Mouse (Mus musculus) embryonic facial prominence, embryonic 13.5 days (tissue): ENCODE data around the gene Pmepa1. TPM values are rescaled to one million over a fixed set of nuclear protein-coding genes. Genes with fewer than 3 reads are reported as not detected.

ENCODE experiments used
- ATAC-seq: fragments of 200-750 bp; cut with Nextera tagmentation; 2 replicates; pipeline ENCODE4 v1.8.0; 2017; ENCODE audit warnings: low read depth; ENCODE audit not compliant: insufficient number of reproducible peaks, insufficient read depth, low FRiP score, low TSS enrichment
- H3K27ac ChIP-seq: fragments of 300-500 bp; sonication (generic); 2 replicates; pipeline ENCODE4 v1.5.1; 2015; ENCODE audit warnings: moderate library complexity, mild to moderate bottlenecking, inconsistent platforms
- H3K27me3 ChIP-seq: fragments of 300-500 bp; sonication (generic); 2 replicates; pipeline ENCODE4 v1.6.1; 2015; ENCODE audit warnings: mild to moderate bottlenecking, inconsistent platforms
- H3K36me3 ChIP-seq: fragments of 300-500 bp; sonication (generic); 2 replicates; pipeline ENCODE4 v1.6.1; 2015; ENCODE audit warnings: mild to moderate bottlenecking, inconsistent platforms
- H3K4me1 ChIP-seq: fragments of 300-500 bp; sonication (generic); 2 replicates; pipeline ENCODE4 v1.6.1; 2015; ENCODE audit warnings: inconsistent platforms
- H3K4me2 ChIP-seq: fragments of 300-500 bp; sonication (generic); 2 replicates; pipeline ENCODE4 v1.6.1; 2015; ENCODE audit warnings: moderate library complexity, mild to moderate bottlenecking, inconsistent platforms
- H3K4me3 ChIP-seq: fragments of 300-500 bp; sonication (generic); 2 replicates; pipeline ENCODE4 v1.5.1; 2015; ENCODE audit warnings: mild to moderate bottlenecking, inconsistent platforms
- H3K9ac ChIP-seq: fragments of 300-500 bp; sonication (generic); 2 replicates; pipeline ENCODE4 v1.6.1; 2015; ENCODE audit warnings: mild to moderate bottlenecking, inconsistent platforms
- H3K9me3 ChIP-seq: fragments of 300-500 bp; sonication (generic); 2 replicates; pipeline ENCODE4 v1.6.1; 2016; ENCODE audit warnings: inconsistent platforms
- WGBS: fragments of 180-500 bp; shearing (Covaris S2); methylation state at CpG from one replicate; pipeline ENCODE4 v1.1.7; 2015; ENCODE audit warnings: mixed read lengths; 5-methylcytosine and 5-hydroxymethylcytosine counted together
- polyA plus RNA-seq: library from polyadenylated mRNA; unstranded; fragments of >200 nt; fragmentation: Nextera tagmentation; extraction: Ambion mirVana; gene quantifications from 2 replicates; pipeline ENCODE4 v1.2.1, GENCODE M21; 2015

Pmepa1 gene
- polyA plus RNA-seq, result 6.3 and 7.3 TPM in 2 replicates

GRCm38 (mm10) chr2:173276409-173276808 is at the start of gene Pmepa1:
Gene Pmepa1 (minus strand): TSS chr2:173276533.
- Histone ChIP-seq H3K9ac (peak within 1 kb of the TSS; percentile 99), H3K27me3 (no peaks in the 10 kb centered on the region), H3K4me2 (peak within 1 kb of the TSS; percentile 90), H3K27ac (peak within 1 kb of the TSS; percentile 91), H3K4me3 (peak within 1 kb of the TSS; percentile 99), H3K36me3 (no peaks in the 10 kb centered on the region), H3K4me1 (peaks cover 55% of the 10 kb centered on the region), H3K9me3 (no peaks in the 10 kb centered on the region)
- WGBS, result 1% methylated on average over 56 of the region's 61 CpGs
- peak; percentile 88 for ATAC-seq

- ATAC-seq, result no peak
- 83% methylated on average over 6 of the region's 6 CpGs for WGBS
These were observed 45.4 kb upstream of the Pmepa1 start for GRCm38 (mm10) chr2:173321754-173322153.

GRCm38 (mm10) chr2:173321194-173321593 is 44.9 kb upstream of the Pmepa1 start:
- H3K27ac ChIP-seq, result no peak overlapping the region
- 79% methylated on average over 2 of the region's 2 CpGs for WGBS
- no peak overlapping the region for H3K4me3 ChIP-seq
- H3K4me1 ChIP-seq, result 0 out of 2 replicates have a peak, but pooled peaks cover 4% of the 10 kb centered on the region
- no peak overlapping the region for H3K4me2 ChIP-seq
- no peaks in the 10 kb centered on the region for H3K36me3 ChIP-seq
- no peak overlapping the region for H3K9ac ChIP-seq
- no peaks in the 10 kb centered on the region for H3K9me3 ChIP-seq
- no peaks in the 10 kb centered on the region for H3K27me3 ChIP-seq
- no peak for ATAC-seq

More at GRCm38 (mm10) chr2:173321754-173322153, 45.4 kb upstream of the Pmepa1 start:
- H3K27me3 ChIP-seq, result no peaks in the 10 kb centered on the region
- no peaks in the 10 kb centered on the region for H3K36me3 ChIP-seq
- no peak overlapping the region for H3K9ac ChIP-seq
- no peak overlapping the region for H3K4me3 ChIP-seq
- H3K9me3 ChIP-seq, result no peaks in the 10 kb centered on the region
- H3K4me2 ChIP-seq, result no peak overlapping the region
- no peak overlapping the region for H3K27ac ChIP-seq
- 0 out of 2 replicates have a peak, but pooled peaks cover 4% of the 10 kb centered on the region for H3K4me1 ChIP-seq

- Histone ChIP-seq H3K36me3 (no peaks in the 10 kb centered on the region), H3K9ac (no peak overlapping the region), H3K4me2 (no peak overlapping the region), H3K4me3 (no peak overlapping the region), H3K27me3 (no peaks in the 10 kb centered on the region), H3K4me1 (no peaks in the 10 kb centered on the region), H3K9me3 (no peaks in the 10 kb centered on the region), H3K27ac (no peak overlapping the region)
- WGBS, result no CpG with 5 or more reads among the region's 1 CpGs
- no peak for ATAC-seq
These were observed 38.0 kb upstream of the Pmepa1 start for GRCm38 (mm10) chr2:173314291-173314690.

- Histone ChIP-seq H3K4me2 (no peak overlapping the region; the same call in 1 of the 2 replicates), H3K9me3 (no peaks in the 10 kb centered on the region), H3K4me3 (no peak overlapping the region), H3K4me1 (peaks cover 20% of the 10 kb centered on the region), H3K27ac (no peak overlapping the region), H3K9ac (no peak overlapping the region), H3K36me3 (no peaks in the 10 kb centered on the region), H3K27me3 (no peaks in the 10 kb centered on the region)
- WGBS, result 90% methylated on average over 10 of the region's 10 CpGs
- ATAC-seq, result no peak
These were observed 32.2 kb upstream of the Pmepa1 start for GRCm38 (mm10) chr2:173308486-173308885.

- ATAC-seq, result no peak
- no peak overlapping the region for H3K27ac ChIP-seq
- peaks cover 20% of the 10 kb centered on the region for H3K4me1 ChIP-seq
- H3K27me3 ChIP-seq, result no peaks in the 10 kb centered on the region
- H3K36me3 ChIP-seq, result no peaks in the 10 kb centered on the region
- H3K4me3 ChIP-seq, result no peak overlapping the region
- WGBS, result 11% methylated on average over 4 of the region's 4 CpGs
- no peaks in the 10 kb centered on the region for H3K9me3 ChIP-seq
- H3K4me2 ChIP-seq, result peak overlapping the region; percentile 55
- no peak overlapping the region; the same call in 1 of the 2 replicates for H3K9ac ChIP-seq
These were observed 31.7 kb upstream of the Pmepa1 start for GRCm38 (mm10) chr2:173307984-173308383.

- Histone ChIP-seq H3K36me3 (no peaks in the 10 kb centered on the region), H3K9ac (no peak overlapping the region), H3K4me2 (peak overlapping the region; percentile 55), H3K4me3 (peak overlapping the region; percentile 13; the same call in 1 of the 2 replicates), H3K9me3 (no peaks in the 10 kb centered on the region), H3K4me1 (peaks cover 24% of the 10 kb centered on the region), H3K27me3 (no peaks in the 10 kb centered on the region), H3K27ac (no peak overlapping the region)
- WGBS, result 3% methylated on average over 16 of the region's 18 CpGs
- no peak; the same call in 1 of the 2 replicates for ATAC-seq
These were observed 31.2 kb upstream of the Pmepa1 start for GRCm38 (mm10) chr2:173307561-173307960.

GRCm38 (mm10) chr2:173306734-173307525 is 30.6 kb upstream of the Pmepa1 start:
- peak overlapping the region; percentile 55 for H3K4me2 ChIP-seq
- ATAC-seq, result peak; percentile 80
- no peaks in the 10 kb centered on the region for H3K9me3 ChIP-seq
- no peak overlapping the region for H3K4me3 ChIP-seq
- peaks cover 31% of the 10 kb centered on the region for H3K4me1 ChIP-seq
- H3K36me3 ChIP-seq, result no peaks in the 10 kb centered on the region
- H3K27me3 ChIP-seq, result no peaks in the 10 kb centered on the region
- H3K27ac ChIP-seq, result peak overlapping the region; percentile 51; the same call in 1 of the 2 replicates
- WGBS, result 42% methylated on average over 11 of the region's 11 CpGs
- no peak overlapping the region for H3K9ac ChIP-seq

- H3K36me3 ChIP-seq, result no peaks in the 10 kb centered on the region
- H3K9me3 ChIP-seq, result no peaks in the 10 kb centered on the region
- WGBS, result 51% methylated on average over 12 of the region's 12 CpGs
- H3K27me3 ChIP-seq, result no peaks in the 10 kb centered on the region
- H3K4me3 ChIP-seq, result no peak overlapping the region
- peaks cover 40% of the 10 kb centered on the region for H3K4me1 ChIP-seq
- no peak overlapping the region for H3K9ac ChIP-seq
- H3K4me2 ChIP-seq, result no peak overlapping the region
- H3K27ac ChIP-seq, result no peak overlapping the region
- ATAC-seq, result no peak
These were observed 28.7 kb upstream of the Pmepa1 start for GRCm38 (mm10) chr2:173305011-173305410.

- no peak overlapping the region for H3K9ac ChIP-seq
- peak overlapping the region; percentile 77 for H3K27ac ChIP-seq
- no peak for ATAC-seq
- peaks cover 7% of the 10 kb centered on the region for H3K9me3 ChIP-seq
- 71% methylated on average over 28 of the region's 28 CpGs for WGBS
- no peaks in the 10 kb centered on the region for H3K27me3 ChIP-seq
- peaks cover 21% of the 10 kb centered on the region for H3K4me1 ChIP-seq
- no peaks in the 10 kb centered on the region for H3K36me3 ChIP-seq
- H3K4me3 ChIP-seq, result no peak overlapping the region
- no peak overlapping the region for H3K4me2 ChIP-seq
These were observed 24.6 kb upstream of the Pmepa1 start for GRCm38 (mm10) chr2:173300663-173301630.

- H3K27me3 ChIP-seq, result no peaks in the 10 kb centered on the region
- peaks cover 4% of the 10 kb centered on the region for H3K4me1 ChIP-seq
- no peak overlapping the region for H3K9ac ChIP-seq
- H3K4me3 ChIP-seq, result no peak overlapping the region
- H3K36me3 ChIP-seq, result no peaks in the 10 kb centered on the region
- no peak overlapping the region for H3K27ac ChIP-seq
- H3K9me3 ChIP-seq, result peaks cover 7% of the 10 kb centered on the region
- H3K4me2 ChIP-seq, result no peak overlapping the region
- 82% methylated on average over 9 of the region's 9 CpGs for WGBS
- ATAC-seq, result no peak
These were observed 20.1 kb upstream of the Pmepa1 start for GRCm38 (mm10) chr2:173296408-173296807.
